Mouse (Mus musculus): ENCODE measurements around the gene F3.

Gene F3

DNA sequence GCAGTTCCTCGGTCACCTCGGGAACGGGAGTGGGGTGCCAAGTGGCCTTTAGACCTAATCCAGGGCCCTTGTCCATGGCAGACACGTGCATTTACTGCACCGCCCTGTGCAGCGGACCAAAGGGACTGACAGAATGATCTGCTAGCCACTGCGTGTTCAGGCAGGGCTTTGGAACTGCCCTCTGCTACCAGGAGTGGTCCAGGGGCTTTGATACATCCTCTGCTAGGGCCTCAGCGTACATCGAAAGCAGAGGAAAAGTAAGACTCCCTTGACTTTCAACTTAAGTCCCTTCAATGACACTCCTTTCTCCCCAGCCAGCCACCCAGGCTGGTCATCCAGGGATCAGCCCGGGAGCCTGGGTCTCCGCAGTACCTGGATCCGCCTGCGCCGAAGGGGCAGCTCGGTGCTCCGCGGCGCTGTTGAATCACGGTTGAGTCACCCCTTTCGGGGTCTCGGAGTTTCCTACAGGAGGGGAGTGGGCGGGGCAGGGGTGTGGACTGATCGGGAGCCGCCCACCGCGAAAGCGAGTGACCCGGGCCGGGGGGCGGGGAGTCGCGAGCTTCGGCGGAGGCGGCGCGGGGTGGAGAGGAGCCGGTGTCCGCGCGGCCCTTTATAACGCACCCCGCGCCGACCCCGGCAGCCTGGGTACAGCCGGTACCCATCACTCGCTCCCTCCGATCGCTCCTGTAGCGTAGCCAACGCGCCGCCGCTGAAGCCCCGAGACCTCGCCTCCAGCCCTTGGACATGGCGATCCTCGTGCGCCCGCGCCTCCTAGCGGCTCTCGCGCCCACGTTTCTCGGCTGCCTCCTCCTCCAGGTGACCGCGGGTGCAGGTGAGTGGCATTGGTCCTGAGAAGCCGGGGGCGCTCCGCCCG lies at the start of gene F3:
Gene F3 (plus strand): TSS at position 567 of the 874 bp plus-strand sequence.
- peak; percentile 88 to 90 for DNase-seq (ENCODE audit: low spot score in 2 of 2)

DNA sequence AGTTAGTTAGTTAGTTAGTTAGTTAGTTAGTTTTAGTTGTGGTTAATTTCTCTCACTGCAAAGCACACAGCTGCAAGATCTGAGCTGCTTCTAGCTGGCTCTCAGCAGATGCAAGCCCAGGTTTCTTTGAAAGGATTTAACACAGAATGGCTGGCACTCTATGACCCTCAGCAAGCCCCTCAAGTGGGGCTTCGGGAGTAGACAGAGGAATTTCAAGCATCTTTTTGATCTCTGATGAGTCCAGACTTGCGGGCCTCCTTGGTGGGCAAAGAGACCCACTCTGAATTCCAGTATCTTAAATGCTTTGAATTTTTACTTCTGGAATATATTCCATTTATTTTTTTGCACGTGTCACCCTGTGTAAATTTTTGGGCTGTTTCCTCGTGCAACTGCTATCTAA lies 44.4 kb upstream of the F3 start:
- DNase-seq (ENCODE audit: low spot score in 2 of 2), result no peak

DNA sequence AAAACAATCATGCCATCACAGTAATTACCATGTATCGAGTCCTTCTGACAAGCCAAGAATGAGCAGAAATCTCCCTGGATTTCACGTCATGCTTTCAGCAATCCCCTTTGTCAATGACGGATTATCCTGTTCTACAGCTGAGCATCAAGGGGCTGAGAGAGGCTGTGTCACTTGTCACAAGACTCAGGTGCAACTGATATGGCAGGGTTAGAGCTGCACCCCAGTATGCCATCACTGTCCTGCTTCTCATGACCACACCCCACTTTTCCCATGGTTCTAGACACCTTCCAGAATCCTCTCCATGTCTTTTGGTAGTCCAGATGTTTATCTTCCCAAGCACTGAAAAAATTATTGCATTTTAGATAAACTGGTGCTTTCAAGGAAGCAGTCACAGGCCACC lies 43.9 kb upstream of the F3 start:
- DNase-seq (ENCODE audit: low spot score in 2 of 2), result no peak

- no peak for DNase-seq (ENCODE audit: low spot score in 2 of 2)
Observed at GRCm38 (mm10) chr3:121680187-121680586, 43.1 kb upstream of the F3 start.

DNA sequence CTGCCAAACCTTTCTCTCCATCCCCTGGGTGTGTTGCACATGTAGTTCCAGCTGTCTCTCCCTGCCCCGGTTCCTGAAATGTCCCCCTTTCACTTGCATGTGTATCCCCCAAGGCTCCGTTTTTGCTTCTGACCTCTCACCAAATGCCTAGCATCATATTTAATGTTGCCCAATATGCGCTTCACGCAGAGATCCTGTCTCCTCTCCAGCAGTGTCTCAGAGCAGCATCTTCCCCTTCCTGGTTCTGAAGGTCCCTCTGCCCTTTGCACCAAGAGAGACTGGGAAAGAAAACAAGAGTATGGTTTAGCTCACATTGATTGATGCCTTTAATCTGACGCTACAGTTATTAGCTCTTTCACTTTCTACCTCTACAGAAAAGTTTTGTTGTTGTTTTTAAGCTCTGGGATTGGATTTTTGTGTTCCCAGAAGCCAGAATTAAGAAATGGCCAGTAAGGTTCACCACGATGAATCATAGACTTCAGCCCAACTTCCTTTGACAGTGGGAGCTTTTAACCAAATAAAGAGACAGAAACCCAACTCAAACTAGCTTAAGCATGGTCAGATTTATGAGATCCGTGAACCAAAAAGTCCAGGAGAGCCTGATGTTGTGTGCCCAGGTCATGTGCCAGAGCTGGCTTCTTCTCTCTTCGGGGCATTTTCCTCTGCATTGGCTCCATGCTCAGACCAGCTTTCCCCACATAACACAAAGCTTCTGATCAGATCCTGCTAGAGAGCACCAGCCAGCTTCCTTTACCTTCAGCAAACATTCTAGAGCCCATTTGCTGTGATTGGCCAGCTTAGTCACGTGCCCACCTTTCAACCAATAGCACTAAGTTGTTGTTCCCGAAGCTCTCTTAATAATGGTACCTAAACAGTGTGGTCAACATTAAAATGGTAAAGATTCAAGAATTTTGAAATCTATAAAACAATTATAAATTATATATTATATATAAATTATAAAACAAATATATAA lies 40.6 kb upstream of the F3 start:
- DNase-seq (ENCODE audit: low spot score in 2 of 2), result no peak

- no peak for DNase-seq (ENCODE audit: low spot score in 2 of 2)
Observed at GRCm38 (mm10) chr3:121684552-121684951, 38.8 kb upstream of the F3 start.

DNA sequence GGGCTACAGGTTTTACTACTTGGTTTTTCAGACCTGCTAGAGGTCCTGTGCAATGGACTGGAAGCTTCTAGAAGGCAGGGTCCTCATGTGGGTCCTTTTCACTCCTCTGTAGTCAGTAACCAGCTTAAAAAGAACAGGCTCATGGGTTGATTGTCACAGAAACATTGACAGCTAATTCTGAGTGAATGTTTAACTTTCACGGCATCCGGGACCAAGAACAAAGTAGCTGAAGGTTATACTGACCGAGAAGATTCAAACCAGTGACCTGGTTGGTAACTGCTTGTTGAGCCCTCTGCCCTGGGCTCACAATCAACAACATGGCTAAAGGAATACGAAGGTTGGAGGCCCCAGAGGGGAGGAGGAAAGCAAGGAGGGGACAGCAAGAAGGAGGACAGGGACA lies 38.4 kb upstream of the F3 start:
- DNase-seq (ENCODE audit: low spot score in 2 of 2), result no peak

DNA sequence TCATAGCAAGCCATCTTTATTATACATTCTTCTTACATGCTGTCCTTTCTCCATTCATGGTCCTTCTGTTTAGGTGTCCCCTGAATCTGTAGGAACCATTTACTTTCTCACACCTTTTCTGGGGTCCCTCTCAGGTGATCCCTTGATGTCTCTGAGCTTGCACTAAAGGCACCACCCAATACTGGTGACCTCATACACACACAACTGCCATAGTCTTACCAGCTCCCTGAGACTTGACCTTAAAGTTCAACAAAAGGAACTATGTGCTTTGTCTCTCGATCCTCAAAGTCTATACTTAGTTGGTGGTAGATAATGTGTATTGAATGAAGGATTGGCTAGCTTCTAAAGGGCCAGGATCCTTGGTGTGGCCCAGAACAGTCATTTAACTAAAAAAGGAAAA lies 37.4 kb upstream of the F3 start:
- no peak for DNase-seq (ENCODE audit: low spot score in 2 of 2)

- DNase-seq (ENCODE audit: low spot score in 2 of 2), result peak; percentile 60 to 64
Observed at GRCm38 (mm10) chr3:121686408-121686911, 36.9 kb upstream of the F3 start.

DNA sequence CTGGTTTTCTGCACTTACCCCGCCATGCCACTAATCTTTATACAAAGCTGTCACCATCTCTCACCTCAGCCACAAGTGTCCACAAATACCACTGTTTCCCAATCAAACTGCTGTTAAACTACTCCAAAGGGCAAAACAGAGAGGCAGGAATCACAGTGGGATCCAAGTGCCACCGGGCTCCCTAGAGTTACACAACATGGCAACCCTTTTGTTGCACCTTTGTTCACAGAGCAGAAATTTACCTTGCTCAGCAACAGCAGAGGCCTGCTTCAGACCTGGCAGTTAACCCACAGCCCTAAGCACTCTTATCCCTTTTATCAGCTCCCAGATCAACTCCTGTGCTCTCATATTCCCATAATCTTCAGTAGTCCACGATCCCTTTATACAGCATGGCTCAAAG lies 35.6 kb upstream of the F3 start:
- no peak for DNase-seq (ENCODE audit: low spot score in 2 of 2)

DNA sequence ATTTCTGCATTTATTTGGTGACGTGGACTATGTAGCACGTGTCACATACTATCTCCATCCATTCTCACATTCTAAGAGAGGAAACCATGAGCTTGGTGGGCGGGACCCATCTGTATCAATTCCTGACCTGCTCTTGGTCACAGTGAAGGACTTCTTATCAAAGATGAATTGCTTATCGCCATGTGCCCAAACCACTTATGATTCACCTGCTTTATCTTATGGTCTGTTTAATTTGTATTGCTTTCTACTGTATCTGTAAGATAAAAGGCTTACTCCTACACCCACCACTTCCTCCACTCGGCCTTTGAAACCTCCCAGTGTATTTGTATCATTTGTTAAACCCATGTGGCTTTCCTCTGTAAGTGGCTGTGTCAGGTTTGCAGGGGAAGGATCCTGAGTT lies 34.3 kb upstream of the F3 start:
- DNase-seq (ENCODE audit: low spot score in 2 of 2), result no peak

DNA sequence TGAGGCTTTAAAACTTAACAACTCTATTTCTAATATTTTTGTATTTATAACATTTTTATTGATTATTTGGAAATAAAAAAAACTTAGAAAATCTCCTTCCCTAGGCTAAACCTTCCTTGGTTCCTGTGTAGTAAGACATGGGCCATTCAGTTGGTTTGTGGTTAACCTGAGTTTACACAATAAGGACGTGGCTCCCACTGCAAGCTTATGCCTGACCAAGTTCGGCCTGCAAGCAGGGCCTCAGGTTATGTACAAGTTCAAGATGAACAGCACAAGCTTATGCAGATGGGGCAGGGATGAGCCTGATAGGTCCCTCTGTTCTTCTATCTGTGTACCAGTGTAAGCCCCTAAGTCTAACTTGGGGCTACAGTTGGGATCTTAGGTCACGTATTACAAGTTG lies 33.6 kb upstream of the F3 start:
- DNase-seq (ENCODE audit: low spot score in 2 of 2), result no peak

DNA sequence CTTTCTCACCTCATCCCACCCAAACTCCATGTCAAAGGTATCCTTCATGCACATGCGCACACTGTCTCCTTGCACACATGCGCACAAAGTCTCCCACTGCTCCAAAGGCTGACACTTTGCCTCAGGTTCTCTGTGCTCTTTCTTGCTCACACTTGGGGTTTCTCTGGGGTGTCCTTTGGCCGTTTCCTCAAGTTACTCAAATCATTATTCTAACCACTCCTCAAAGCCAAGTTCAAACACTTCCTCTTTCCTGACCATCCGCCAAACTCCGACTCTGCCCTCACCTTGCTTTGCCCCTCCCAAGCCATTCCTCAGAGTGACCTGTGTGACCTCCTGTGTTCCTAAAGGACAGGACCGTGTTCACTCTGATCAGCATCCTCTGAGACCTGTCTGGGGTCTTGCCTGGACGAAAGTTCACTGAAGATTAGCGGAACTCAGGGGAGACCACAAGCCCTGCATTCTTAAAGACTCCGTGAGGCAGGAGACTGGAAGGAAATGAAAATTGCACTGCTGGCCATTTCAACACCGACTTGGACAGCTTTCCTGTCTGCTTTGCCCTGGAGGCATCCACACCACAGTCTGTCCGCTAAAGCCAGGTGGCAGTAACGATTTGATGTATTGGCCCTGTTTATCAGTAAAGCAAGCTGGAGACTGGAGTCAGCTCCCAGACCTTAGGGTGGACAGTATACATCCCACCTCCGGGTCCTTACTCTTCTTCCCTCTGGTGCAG lies 30.2 kb upstream of the F3 start:
- no peak for DNase-seq (ENCODE audit: low spot score in 2 of 2)

- DNase-seq (ENCODE audit: low spot score in 2 of 2), result no peak
Observed at GRCm38 (mm10) chr3:121693746-121694145, 29.6 kb upstream of the F3 start.

GRCm38 (mm10) chr3:121697169-121697568 lies 26.2 kb upstream of the F3 start:
- DNase-seq (ENCODE audit: low spot score in 2 of 2), result no peak

GRCm38 (mm10) chr3:121699401-121699800 lies 23.9 kb upstream of the F3 start:
- DNase-seq (ENCODE audit: low spot score in 2 of 2), result no peak

GRCm38 (mm10) chr3:121699849-121700248 lies 23.5 kb upstream of the F3 start:
- no peak for DNase-seq (ENCODE audit: low spot score in 2 of 2)

DNA sequence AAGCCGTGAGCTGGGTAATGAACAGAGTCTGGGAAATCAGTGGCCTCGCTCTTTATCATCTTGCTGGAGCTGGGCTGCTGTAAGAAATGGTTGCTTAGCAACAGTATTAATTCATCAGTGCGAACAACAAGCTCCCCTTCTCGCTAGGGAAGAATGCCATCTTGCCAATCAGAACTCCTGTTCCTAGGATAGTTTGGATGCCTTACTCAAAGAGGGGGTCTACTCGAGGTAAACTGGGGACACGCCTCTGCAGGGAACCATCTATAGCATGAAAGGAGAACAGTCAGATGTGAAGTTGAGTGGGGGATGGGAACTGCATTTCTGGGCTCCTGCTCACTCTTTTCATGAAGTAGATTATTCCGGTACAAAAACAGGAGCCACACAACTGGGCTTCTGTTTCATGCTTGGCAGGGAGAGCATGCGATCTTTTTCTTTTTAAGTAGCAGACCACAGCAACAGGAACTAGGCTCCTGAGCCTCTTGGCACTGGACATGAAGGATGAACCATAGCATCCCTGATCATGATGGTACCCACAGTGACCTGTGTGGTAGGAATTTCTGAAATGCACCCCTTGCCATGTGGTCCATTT lies 22.9 kb upstream of the F3 start:
- peak; percentile 81 to 92 for DNase-seq (ENCODE audit: low spot score in 2 of 2)

GRCm38 (mm10) chr3:121703155-121703879 lies 20.0 kb upstream of the F3 start:
- no peak for DNase-seq (ENCODE audit: low spot score in 2 of 2)

GRCm38 (mm10) chr3:121703880-121704243 lies 19.5 kb upstream of the F3 start:
- no peak for DNase-seq (ENCODE audit: low spot score in 2 of 2)

DNA sequence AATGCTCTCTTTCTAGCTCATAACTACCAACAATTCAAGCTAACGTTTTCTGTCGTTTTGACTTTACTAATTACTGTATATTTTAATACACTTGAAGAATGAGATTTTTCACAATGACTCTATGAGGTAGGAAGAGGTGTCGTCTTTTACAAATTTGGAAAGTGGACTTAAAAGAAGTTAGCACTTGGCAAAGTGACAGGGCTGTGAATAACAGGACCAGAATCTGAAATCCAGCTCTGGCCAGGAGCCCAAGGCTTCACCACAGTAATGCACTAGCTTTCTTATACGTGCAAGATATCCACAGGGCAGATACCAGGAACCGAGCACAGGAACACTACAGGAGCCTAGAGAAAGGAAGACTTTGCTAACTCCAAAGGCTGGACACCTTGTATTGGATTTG lies 17.2 kb upstream of the F3 start:
- DNase-seq (ENCODE audit: low spot score in 2 of 2), result peak in 1 of 2 experiments; percentile 56

Data from right cerebral cortex, postnatal 10 days (tissue).